Mouse (Mus musculus) effector memory CD4-positive, alpha-beta T cell, adult 7 months (primary cell): ENCODE results near the gene Sco1. TPM values are rescaled to one million over a fixed set of nuclear protein-coding genes. Genes with fewer than 3 reads are reported as not detected.

ENCODE experiments used
- polyA plus RNA-seq: library from polyadenylated mRNA; unstranded; fragments of 100-300 nt; shearing (Covaris generic); gene quantifications from one replicate; pipeline ENCODE4 v1.2.1, GENCODE M21; 2017

Gene Sco1
- 7.9 TPM for polyA plus RNA-seq

GRCm38 (mm10) chr11:67052321-67052952, at the start of gene Sco1, which contains the start of gene Adprm:
TSS of gene Sco1 (plus strand) at chr11:67052670.
TSS of gene Adprm (minus strand) at chr11:67052594.

GRCm38 (mm10) chr11:67024867-67025477, 27.5 kb upstream of the Sco1 start, which contains the start of gene Tmem220:
TSS of gene Tmem220 (plus strand) at chr11:67025154.

GRCm38 (mm10) chr11:67078000-67078399, 25.5 kb downstream of the Sco1 start, which contains the start of gene Myh3:
TSS of gene Myh3 (plus strand) at chr11:67078300.

Other genes starting within 250 kb of the Sco1 start
- not detected for gene Pirt, start 140.7 kb upstream of the Sco1 start, polyA plus RNA-seq
- gene Tmem238l, start 96.0 kb upstream of the Sco1 start, polyA plus RNA-seq, result not detected
- 0.32 TPM for gene Tmem220, start 27.5 kb upstream of the Sco1 start, polyA plus RNA-seq
- gene Adprm, start 76 bp upstream of the Sco1 start, polyA plus RNA-seq, result 59.6 TPM
- not detected for gene Myh3, start 25.6 kb downstream of the Sco1 start, polyA plus RNA-seq
- gene Myh2, start 118.4 kb downstream of the Sco1 start, polyA plus RNA-seq, result 0.16 TPM
- 0.27 TPM for gene Myh1, start 147.4 kb downstream of the Sco1 start, polyA plus RNA-seq
- gene Myh4, start 185.4 kb downstream of the Sco1 start, polyA plus RNA-seq, result 0.10 TPM
- 0.37 TPM for gene Myh8, start 224.5 kb downstream of the Sco1 start, polyA plus RNA-seq